Mouse (Mus musculus) embryo, embryonic 9.5 days (tissue): ENCODE measurements around the gene Usf1.
A peak's percentile ranks its signal among the peaks of the same experiment; 100 is the strongest.

ENCODE experiments used
- DNase-seq: peaks from one replicate; pipeline ENCODE4 v3.0.0-alpha.2; 2017; ENCODE audit errors: extremely low spot score

Usf1 gene

DNA sequence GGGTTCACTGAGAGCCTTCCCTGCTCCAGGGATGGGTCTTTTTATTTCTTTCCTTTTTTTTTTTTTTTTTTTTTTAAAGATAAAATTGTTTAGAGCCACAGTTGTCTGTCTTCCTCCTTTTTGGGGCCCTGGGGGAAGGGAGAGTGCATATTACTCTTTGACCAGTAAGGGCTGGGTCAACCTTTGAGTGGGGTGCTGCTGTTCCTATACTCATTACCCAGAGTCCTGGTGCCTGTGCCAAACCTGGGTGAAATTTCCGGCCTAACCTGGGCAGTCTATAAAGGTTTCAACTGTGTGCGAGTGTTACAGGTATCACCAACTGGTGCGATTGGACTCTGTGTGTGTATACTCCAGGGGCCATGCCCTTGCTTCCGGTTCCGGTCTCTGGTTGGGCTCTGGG is 7.5 kb downstream of the Usf1 start, which contains the start of gene Tstd1:
Tstd1 (plus strand) TSS at position 213 of the 400 bp plus-strand sequence.
- DNase-seq: no peak

DNA sequence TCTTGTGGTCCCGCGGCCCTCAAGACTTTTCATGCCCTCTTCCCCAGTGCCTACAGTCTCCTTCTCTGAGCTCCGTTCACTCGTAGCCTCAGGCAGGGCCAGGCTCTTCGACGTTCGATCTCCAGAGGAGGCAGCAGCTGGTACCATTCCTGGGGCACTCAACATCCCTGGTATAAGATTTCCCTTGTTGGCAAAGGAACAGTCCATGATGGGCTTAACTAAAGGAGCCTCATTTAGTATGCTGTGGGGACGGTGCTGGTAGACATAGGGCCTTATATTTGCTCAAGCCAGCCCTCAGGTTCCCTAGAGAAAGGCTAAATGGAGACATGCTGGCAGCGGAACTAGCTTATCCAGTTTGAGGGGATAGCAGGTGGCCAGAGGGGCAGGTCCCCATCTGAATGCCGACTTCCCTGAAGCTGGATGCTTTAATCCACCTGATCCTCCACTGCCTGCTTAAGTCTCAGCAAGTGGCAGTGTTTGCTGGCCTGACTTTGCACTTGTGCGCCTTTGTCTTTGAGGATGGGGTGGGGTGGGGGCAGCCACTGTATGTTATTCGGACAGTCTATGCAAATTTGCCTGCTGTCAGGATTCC is 8.3 kb downstream of the Usf1 start:
- no peak for DNase-seq

DNA sequence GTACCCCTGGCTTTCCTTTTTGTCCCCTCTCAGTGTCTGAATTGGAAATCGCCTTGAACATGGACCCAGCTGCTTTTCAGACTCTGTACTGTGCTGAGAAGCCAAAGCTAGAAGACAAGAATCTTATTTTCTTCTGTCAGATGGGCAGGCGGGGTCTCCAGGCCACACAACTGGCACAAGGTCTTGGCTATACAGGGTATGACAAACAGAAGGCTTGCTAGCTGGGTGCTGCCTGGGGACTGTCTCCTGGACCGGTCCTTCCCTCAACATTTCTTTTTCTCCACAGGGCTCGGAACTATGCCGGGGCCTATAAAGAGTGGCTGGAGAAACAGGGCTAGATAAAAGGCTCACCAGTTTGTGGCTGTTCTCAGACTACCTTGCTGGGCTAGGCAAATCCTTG is 8.8 kb downstream of the Usf1 start:
- no peak for DNase-seq

DNA sequence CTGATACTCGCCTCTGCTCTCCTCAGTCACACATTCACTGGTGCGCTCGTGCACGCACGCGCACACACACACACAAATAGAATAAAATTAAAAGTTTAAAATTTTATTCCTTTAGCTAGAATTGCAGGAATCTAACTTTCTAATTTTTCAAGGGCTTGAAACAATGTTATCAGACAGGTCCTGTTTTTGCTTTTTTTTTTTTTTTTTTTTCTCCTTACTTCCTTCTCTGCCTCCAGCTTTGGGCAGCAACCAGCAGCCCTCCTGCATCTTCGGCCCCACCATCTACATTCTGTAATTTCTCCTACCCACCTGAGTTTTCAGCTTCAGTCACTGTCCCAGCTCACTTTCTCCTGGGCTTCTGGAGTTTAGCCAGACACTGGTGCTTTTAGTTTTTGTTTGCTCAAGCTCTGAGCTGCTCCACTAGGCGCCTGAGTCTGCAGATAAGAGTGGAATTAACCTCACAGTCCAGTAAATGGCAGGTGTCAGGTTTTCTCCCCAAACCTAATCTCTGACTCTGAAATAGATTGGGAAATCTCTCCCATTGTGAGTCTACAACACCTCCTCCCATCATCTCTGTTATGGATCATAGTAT is 11.5 kb downstream of the Usf1 start:
- no peak for DNase-seq

DNA sequence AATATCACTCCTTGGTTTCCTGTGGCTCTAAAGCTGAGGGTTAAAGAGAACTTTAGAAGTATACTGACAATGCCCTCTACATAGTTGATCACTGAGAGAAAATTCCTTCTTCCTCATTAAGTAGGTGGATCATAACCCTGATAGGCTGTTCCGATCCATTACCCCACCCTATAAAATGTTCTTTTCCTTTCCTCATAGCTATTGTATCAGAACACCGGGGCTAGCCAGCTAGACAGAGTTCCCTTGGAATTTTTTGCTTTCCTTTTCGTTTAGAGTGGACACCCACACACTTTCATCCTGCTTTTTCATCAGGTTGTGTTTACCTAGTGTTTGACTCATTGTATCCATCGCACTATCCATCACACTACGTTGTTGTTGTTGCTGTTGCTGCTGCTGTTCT is 13.5 kb downstream of the Usf1 start:
- DNase-seq: no peak

DNA sequence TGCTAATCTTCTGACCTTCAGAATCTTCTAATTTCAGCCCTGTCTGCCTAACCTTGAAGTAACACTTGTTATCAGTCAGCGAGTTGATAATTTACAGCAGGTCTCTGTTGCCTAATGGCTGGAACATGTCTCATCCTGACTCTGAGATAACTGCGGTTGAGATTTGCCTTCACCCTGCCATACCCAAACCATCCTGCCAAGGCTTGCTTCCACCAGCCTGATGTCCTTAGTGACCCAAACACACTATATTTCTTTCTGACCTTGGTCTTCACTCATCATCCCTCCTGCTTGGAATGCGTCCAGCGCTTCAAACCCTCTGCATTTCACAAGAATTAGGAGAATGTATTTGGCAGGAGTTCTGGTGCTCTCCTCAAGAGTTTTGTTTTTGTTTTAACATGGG is 14.0 kb downstream of the Usf1 start:
- no peak for DNase-seq

DNA sequence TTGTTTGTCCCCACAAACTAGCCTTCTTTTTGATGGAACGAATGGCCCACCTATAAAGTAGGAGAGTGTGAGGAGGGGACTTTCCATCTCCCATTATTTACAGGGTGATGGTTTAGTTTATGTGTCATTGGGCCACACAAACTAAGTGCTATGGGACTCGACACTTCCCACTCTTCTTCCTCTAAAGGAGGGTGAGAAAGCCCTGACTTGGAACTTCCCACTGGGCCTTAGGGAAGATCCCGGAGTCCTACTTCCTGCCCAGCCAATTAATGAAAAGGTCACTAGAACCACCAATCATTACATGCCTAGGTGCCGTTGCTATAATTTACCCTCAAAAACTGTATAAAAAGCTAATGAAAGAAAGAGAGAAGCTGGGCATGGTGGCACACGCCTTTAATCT is 21.0 kb downstream of the Usf1 start:
- no peak for DNase-seq

DNA sequence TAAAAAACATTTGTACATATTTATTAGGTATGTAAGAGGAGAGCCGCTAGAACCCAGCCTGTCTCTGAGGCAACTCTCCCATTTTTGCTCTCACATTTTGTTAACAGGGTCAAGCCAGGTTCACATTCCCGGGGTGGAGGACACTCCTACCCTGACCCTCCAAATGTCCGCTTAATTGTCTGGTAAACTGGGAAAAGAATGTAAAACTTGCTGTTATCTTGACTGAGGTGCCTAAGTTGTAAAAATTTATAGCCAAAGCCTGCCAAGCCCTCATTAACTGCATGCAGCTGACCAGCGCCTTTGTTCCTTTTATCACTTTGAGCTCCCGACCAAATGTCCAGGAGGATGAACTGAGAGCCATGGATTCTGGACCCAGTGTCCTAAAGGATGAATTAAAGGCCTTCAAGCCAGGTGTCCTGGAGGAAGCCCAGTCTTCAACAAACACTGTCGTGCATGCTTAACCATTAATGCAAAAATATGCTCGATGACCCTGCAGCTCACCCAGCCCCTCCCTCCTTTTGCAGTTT is 24.2 kb downstream of the Usf1 start:
- peak; percentile 26 for DNase-seq

DNA sequence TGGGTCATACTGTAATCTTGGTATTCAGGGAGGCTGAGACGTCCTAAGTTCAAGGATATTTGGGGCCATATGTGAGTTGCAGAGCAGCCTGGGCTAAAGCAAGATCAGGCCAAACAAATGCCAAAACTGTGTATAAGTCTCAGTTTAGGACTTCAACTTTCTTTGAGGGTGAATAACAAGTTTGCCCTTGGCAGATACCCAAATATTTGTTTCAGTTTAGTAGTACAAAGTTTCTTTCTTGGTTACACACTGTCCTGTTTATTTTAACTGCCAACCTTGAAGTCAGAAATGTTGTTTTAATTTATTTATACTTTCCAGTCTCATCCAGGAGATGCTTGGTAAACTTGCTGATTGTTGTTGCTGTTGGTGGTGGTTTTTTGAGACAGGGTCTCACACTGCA is 24.9 kb downstream of the Usf1 start:
- DNase-seq: no peak

DNA sequence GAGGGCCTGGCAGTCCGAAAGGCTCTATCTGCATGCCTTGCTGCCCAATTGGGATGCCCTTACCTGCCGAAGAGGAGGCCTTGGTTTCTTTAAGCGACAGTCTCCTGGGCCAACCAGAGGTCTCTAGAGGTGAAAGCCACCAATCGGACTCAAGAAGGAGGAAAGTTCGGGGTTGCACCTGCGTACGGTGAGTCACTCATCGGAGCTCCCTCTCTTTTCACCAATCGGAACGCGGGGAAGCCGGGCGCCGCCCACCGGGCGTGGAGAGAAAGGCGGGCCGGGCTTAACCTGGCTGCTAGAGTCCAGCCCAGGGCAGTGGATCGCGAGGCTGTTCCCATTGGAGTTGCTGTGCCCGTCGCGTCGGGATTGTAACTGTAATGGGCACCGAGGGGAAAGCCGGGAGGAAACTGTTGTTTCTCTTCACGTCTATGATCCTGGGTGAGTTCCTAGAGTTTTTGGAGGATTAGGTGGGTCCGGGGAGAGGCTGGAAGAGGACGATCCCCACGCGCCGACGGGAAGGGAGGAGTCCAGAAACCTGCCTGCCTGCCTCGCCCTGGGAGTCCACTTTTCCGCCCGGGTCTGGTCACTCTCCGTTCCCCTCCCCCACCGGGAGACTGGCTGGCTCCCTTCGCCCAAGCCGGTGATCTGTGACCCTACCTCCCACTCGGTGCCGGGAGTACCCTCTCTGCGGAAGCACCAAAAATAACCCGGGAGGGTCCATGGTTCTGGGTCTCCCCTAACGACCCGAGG is 26.3 kb downstream of the Usf1 start, which contains the start of gene F11r:
F11r (plus strand) TSS at position 272 of the 750 bp plus-strand sequence.
- DNase-seq: peak; percentile 84

DNA sequence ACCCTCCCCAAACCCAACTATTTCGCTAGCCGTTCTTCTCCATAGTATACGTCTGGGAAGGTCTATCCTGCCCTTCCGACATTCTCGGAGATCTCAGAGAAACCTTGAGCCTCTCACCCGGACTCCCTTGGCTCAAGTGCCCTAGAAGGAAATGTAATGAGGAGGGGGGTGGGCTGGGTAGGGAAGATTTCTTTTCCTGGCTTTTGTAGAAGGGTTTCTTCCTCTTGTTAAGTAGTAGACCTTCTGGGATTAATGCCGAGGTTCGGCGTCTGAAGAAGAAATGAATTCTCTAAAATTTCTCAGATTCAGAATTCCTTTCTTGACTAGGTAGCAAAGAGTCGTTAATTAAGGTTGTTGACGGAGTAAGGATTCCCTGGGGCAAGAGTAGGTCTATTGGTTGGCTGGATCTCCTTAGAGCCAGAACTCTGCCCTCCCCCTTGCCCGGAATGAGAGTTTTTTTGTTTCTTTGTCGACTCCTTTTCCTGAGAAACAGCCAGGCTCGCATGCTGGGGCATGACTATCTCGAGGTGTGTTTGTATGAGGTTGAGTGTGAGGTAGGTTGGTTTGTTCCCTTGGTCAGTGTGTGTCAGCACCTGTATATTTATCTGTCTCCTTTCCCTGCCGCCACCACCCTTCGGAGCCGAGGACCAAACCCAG is 27.0 kb downstream of the Usf1 start:
- no peak for DNase-seq

DNA sequence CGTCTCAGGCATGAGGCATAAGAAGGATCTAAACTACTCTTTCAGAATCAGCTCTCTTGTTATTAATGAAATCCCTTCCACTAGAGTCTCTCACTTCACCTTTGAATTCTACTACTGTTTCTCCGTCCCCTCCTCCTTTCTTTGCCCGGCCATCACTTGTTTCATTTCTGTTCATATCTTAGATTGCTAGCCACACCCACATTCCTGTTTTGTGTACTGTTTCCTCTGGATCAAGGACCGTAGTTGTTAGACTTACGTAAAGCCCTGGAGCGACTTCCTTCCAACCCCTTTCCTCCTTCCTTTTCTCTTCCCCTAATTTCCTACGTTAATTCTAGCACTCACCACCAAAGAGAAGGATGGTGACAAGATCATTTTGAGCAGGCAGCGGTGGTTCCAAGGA is 28.0 kb downstream of the Usf1 start:
- no peak for DNase-seq

DNA sequence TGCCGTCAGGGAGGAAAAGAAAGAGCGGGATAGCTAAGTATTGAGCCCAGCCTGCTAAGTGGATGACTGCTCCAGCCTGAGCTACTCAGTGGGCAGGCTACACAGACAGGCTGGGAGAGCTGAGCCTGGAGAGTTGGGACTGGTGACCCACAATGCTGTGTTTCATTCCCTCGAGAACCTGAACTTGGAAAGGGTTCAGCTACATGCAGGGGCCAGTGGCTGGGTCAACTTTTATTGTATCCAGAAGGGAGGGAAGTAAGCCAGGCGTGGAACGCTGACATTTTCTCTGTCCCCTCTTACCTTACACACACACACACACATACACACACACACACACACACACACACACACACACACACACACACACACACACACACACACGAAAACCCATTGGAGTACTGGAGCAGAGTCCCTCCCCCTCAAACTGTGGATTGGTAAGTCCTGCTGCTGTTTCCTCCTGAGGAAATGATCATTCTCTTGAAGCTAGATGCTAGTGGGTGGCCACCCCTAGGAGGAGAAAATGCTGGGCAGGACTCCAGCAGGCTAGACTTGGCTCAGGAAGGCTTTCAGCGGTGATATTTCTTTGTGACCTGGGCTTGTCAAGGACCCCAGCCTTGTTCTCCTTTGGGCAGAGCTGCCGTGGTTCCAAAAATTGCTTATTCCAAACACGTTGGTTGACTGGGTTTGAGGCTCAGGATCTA is 29.1 kb downstream of the Usf1 start:
- no peak for DNase-seq

DNA sequence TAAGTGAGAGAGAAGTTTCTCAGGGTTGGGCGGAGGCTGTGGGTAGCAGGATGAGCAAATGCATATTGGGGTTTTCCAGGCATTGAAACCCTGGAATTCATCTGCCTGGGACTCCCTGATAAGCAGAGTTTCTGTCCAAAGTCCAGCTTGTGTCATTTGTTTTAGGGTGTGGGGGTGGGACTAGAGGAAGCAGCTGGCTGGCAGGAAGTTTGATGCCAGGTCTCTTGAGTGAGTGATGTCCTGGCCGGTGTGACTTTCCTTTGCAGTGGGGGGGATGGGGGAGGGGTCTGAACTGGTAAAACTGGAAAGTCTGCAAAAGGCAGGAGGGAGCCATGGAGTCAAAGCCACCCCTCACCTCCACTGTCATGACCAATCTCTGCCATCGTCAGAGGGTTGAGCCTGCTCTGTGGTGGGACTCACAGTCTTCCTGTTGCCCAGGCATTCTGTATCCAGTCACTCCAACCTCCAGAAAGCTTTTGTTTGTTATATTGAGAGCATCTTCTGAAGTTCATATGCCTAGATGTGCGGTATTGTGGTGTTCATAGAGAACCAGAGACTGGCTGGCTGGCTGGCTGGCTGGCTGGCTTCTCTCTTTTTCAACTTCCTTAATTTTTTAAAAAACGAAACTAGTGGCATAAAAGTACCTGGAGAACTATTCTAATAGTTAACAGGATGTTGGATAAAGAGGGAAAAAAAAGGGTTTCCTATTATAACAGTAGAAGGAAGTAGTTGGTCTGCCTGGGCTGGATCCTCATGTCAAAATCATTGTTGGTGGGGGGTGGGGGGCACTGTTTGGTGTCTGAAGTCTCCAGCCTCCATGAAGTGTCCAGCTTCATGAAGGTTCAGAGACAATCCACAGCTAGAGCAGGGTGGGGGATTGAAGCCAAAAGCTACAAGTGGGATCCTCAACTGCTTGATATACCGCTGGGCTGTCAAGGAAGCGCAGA is 30.6 kb downstream of the Usf1 start:
- DNase-seq: peak; percentile 47

DNA sequence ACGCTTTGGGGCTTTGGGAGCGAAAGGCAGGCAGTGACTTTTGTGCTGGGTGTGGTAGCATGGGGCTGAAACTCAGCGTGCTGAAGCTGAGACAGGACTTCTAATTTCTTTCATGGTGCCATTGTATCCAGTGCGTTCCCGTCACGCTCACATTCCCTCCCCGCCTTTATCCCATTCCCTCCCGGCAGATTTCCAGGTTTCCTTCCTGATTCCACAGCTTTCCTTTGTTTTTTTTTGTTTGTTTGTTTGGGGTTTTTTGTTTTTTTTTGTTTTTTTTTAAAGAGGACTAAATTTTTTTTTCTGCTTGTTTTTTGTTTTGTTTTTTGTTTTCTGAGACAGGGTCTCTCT is 31.3 kb downstream of the Usf1 start:
- no peak for DNase-seq

DNA sequence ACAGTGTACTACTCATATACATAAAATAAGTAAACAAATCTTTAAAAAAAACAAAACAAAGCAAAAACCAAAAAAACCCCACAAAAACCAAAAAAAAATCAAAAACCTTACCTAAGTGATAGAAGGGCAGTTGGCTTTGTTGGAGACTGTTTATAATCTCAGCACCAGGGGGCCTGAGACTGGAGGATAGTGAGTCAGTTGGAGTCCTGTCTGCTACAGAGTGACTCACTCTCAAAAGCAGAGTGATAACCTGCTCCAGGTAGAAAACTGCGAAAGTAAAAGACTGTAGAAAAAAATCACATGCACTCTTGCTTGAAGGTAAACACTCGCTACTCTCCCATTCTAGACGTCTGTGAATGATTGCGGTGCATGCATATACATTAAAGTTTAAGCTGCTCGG is 33.9 kb downstream of the Usf1 start:
- DNase-seq: no peak

DNA sequence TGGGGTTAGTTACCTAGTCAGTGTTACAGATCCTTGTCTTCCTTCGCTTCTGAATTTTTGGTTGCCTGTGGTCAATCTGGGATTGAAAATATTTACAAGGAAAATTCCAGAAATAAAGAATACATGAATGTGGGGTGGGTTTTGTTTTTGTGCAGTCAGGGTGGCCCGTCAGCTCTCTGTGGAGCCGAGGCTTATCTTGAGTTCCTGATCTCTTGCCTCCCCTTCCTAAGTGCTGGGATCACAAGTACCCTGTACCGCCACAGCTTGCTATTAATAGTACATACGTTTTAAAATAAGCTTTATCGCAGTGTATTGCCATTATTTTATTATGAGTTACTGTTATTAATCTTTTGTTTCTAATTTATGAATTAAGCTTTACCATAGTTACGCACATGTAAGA is 35.7 kb downstream of the Usf1 start:
- DNase-seq: no peak

DNA sequence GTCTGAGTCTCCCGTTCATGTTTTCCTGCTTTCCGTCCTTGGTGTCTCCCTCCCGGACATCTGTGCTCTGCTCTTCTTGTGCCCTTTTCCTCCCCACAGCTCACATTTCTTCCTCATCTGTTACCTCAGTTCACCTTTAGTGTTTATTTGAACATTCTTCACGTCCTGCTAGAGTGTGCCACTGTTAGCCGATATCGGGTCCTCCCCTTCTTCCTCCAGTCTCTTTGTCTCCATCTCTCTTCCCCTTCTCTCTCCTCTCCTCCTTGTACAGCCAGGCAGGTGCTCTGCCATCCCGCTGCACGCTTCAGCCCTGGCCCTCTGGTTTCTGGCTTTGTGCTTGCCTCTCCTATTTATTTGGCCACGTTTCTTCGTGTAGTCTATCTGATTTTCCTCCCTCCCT is 36.6 kb downstream of the Usf1 start:
- DNase-seq: no peak

DNA sequence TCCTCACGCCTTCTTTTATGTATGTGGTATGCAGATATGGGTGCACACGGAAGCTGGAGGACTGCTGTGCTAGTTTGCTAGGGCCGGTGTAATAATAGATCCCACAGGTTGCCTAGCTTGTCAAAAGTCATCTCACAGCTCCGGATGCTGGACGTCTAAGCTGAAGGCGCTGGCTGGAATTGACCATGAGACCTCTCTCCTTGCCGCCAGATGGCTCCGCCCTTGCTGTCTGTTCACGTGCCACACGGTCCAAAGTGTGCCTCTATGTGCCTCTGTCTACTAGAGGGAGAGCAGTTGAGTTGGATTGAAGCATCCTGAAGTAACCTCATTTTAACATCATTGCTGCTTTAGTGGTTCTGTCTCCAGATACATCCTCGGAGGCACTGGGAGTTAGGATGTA is 38.9 kb downstream of the Usf1 start:
- DNase-seq: no peak

DNA sequence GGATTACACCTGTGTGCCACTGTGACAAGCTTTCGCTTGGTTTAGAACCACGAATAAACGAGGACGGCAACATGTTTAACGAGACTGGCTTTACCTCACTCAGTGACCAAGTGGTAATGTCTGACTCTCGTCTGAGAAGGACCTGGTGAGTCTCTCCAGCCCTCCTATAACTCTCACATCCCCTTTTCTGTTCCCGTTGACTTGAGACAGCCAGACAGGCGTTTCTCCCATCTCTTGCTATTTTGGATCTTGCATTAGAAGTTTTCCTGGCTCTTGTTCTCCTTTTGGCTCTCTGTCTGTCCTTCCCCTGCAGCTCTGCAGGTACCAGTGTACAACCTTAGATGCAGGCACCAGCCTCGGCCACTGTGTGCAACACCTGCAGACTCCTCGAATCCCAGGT is 39.9 kb downstream of the Usf1 start:
- DNase-seq: no peak

DNA sequence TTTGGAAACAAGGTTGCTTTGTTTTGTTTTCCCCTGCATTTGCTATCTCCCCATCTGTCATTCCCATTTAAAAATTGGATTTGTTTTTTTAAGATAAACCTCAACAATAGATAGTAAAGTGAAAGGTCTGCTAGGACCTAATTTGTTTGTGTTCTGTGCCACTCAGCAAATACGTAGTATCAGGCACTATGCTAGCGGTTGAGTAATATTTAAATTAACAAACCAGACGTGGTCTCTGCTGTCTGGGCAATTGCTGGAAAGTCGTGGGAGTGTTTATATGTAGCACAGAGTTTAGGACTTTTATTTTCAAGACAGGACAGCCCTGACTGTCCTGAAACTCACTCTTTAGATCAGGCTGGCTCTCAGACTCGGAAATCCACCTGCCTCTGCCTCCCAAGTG is 41.4 kb downstream of the Usf1 start:
- DNase-seq: no peak
